Mouse (Mus musculus): Measurements from ENCODE around the gene Nmb.

DNA sequence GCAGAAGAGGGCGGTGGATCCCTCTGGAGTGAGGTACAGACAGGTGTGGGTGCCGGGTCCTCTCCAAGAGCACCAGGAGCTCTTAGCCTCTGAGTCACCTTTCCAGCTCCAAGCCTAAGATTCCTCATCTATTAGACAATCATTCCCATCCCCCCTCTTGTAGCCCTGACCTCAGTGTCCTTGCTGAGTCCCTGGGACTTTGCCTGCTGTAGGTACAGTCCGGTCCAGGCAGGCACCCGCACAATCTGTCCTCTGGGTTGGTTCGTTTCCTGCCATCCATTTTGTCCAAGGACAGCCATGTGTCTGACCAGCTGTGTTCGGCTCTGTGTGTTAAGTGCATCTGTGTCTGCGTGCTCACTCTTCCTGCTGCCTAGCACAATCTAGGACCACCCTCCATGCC, 16.3 kb downstream of the Nmb start:
- no peak for TF ChIP-seq CTCF (IDR thresholded peaks at IDR 0.05; ENCODE audit: low read depth)
- TF ChIP-seq EP300 (IDR thresholded peaks at IDR 0.05; ENCODE audit: low read depth), result no peak
